Mouse (Mus musculus): Measurements from ENCODE around the gene Mcrip1.

Mcrip1 gene

GRCm38 (mm10) chr11:120510375-120511030 is 39.0 kb downstream of the Mcrip1 start:
- no peak for DNase-seq

- no peak for DNase-seq
These were observed 39.6 kb downstream of the Mcrip1 start for GRCm38 (mm10) chr11:120509940-120510339.

- no peak for DNase-seq
These were observed 41.1 kb downstream of the Mcrip1 start for GRCm38 (mm10) chr11:120508290-120508870.

- no peak for DNase-seq
These were observed 41.8 kb downstream of the Mcrip1 start for GRCm38 (mm10) chr11:120507611-120508289.

GRCm38 (mm10) chr11:120506899-120507298 is 42.6 kb downstream of the Mcrip1 start:
- peak; percentile 67 to 78 for DNase-seq

- peak in 1 of 2 experiments; percentile 52 for DNase-seq
These were observed 43.9 kb downstream of the Mcrip1 start for GRCm38 (mm10) chr11:120505661-120506060.

- no peak for DNase-seq
These were observed 47.8 kb downstream of the Mcrip1 start for GRCm38 (mm10) chr11:120501701-120502100.

- DNase-seq, result no peak
These were observed 48.5 kb downstream of the Mcrip1 start for GRCm38 (mm10) chr11:120501018-120501417.

GRCm38 (mm10) chr11:120500357-120500756 is 49.2 kb downstream of the Mcrip1 start:
- DNase-seq, result peak; percentile 94 to 95

GRCm38 (mm10) chr11:120499894-120500293 is 49.6 kb downstream of the Mcrip1 start:
- peak in 1 of 2 experiments; percentile 51 for DNase-seq

GRCm38 (mm10) chr11:120498891-120499290 is 50.6 kb downstream of the Mcrip1 start:
- DNase-seq, result no peak

- no peak for DNase-seq
These were observed 51.3 kb downstream of the Mcrip1 start for GRCm38 (mm10) chr11:120498226-120498625.

GRCm38 (mm10) chr11:120497436-120497835 is 52.1 kb downstream of the Mcrip1 start:
- DNase-seq, result peak in 1 of 2 experiments; percentile 60

- no peak for DNase-seq
These were observed 55.6 kb downstream of the Mcrip1 start for GRCm38 (mm10) chr11:120493911-120494310.

- peak; percentile 65 to 67 for DNase-seq
These were observed 56.2 kb downstream of the Mcrip1 start for GRCm38 (mm10) chr11:120493351-120493750.
